Mouse (Mus musculus) heart, embryonic 16.5 days (tissue): ENCODE data around the gene Polr3e. TPM values are rescaled to one million over a fixed set of nuclear protein-coding genes. Genes with fewer than 3 reads are reported as not detected.

ENCODE experiments used
- ATAC-seq: fragments of 200-750 bp; cut with Nextera tagmentation; replicated peaks from 2 replicates; pipeline ENCODE4 v1.8.0; 2017; ENCODE audit warnings: moderate number of reproducible peaks; ENCODE audit not compliant: insufficient read depth, low FRiP score; ENCODE audit errors: extremely low read depth
- H3K27ac ChIP-seq: fragments of 300-500 bp; sonication (generic); 2 replicates; pipeline ENCODE4 v1.5.1; 2014; ENCODE audit warnings: mild to moderate bottlenecking, low read length, control low read depth, moderate library complexity
- H3K27me3 ChIP-seq: fragments of 300-500 bp; sonication (generic); 2 replicates; pipeline ENCODE4 v1.6.1; 2014; ENCODE audit warnings: low read length, mixed read lengths; ENCODE audit not compliant: control insufficient read depth, insufficient read depth
- H3K36me3 ChIP-seq: fragments of 300-500 bp; sonication (generic); 2 replicates; pipeline ENCODE4 v1.6.1; 2014; ENCODE audit not compliant: control insufficient read depth, insufficient read depth
- H3K4me1 ChIP-seq: fragments of 300-500 bp; sonication (generic); 2 replicates; pipeline ENCODE4 v1.6.1; 2014; ENCODE audit warnings: low read length, mixed read lengths; ENCODE audit not compliant: control insufficient read depth, insufficient read depth
- H3K4me2 ChIP-seq: fragments of 300-500 bp; sonication (generic); 2 replicates; pipeline ENCODE4 v1.6.1; 2014; ENCODE audit warnings: low read depth, mild to moderate bottlenecking, control low read depth, low read length
- H3K4me3 ChIP-seq: fragments of 300-500 bp; sonication (generic); 2 replicates; pipeline ENCODE4 v1.5.1; 2014; ENCODE audit warnings: mild to moderate bottlenecking, control low read depth, low read length
- H3K9ac ChIP-seq: fragments of 300-500 bp; sonication (generic); 2 replicates; pipeline ENCODE4 v1.6.1; 2014; ENCODE audit warnings: low read length, control low read depth
- H3K9me3 ChIP-seq: fragments of 300-500 bp; sonication (generic); replicated peaks from 2 replicates; pipeline ENCODE4 v1.6.1; 2016; ENCODE audit warnings: low read length; ENCODE audit not compliant: control insufficient read depth
- WGBS: fragments of 180-500 bp; shearing (Covaris S2); extraction: QIAGEN DNeasy Blood & Tissue Kit; methylation state at CpG from one replicate; pipeline ENCODE4 v1.1.7; 2014; 5-methylcytosine and 5-hydroxymethylcytosine counted together
- polyA plus RNA-seq: library from polyadenylated mRNA; unstranded; fragments of >200 nt; fragmentation: Nextera tagmentation; extraction: Ambion mirVana; gene quantifications from 2 replicates; pipeline ENCODE4 v1.2.1, GENCODE M21; 2015

Polr3e gene
- polyA plus RNA-seq, 1 experiment from 2014 or later = 22.1 TPM

DNA sequence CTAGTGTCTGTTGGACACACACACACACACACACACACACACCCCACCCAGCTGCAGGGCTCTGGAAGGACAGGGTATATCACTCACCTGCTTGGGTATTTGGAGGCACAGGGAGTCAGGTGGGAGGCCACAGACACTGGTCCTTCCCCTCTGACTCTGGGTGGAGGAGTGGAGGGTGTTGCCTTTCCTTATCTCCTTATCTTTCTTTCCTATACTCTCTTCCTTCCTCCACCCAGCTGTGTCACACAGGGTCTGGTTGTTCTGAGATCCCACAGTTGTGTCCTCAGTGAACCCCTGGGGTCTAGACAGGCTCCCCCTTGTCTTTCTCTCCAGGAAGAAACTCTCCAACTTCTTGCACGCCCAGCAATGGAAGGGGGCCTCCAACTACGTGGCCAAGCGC is 37.6 kb upstream of the Polr3e start:
- peaks cover 6% of the 10 kb centered on the region for H3K4me1 ChIP-seq
- H3K9me3 ChIP-seq = no peaks in the 10 kb centered on the region
- H3K36me3 ChIP-seq = peaks cover 26% of the 10 kb centered on the region
- no peak overlapping the region for H3K4me2 ChIP-seq
- no peaks in the 10 kb centered on the region for H3K27me3 ChIP-seq
- no peak overlapping the region for H3K9ac ChIP-seq
- no peak overlapping the region for H3K27ac ChIP-seq
- no peak overlapping the region for H3K4me3 ChIP-seq
- WGBS = 78% methylated on average over 3 of the region's 3 CpGs
- no peak for ATAC-seq

GRCm38 (mm10) chr7:120880770-120881169 is 36.8 kb upstream of the Polr3e start:
- Histone ChIP-seq H3K9ac (no peak overlapping the region), H3K4me1 (peaks cover under 1% of the 10 kb centered on the region; the same call in 1 of the 2 replicates), H3K27me3 (no peaks in the 10 kb centered on the region), H3K36me3 (peaks cover 31% of the 10 kb centered on the region), H3K4me2 (no peak overlapping the region), H3K27ac (no peak overlapping the region), H3K4me3 (no peak overlapping the region), H3K9me3 (no peaks in the 10 kb centered on the region)
- ATAC-seq = no peak
- over 99% methylated on average over 4 of the region's 4 CpGs for WGBS

DNA sequence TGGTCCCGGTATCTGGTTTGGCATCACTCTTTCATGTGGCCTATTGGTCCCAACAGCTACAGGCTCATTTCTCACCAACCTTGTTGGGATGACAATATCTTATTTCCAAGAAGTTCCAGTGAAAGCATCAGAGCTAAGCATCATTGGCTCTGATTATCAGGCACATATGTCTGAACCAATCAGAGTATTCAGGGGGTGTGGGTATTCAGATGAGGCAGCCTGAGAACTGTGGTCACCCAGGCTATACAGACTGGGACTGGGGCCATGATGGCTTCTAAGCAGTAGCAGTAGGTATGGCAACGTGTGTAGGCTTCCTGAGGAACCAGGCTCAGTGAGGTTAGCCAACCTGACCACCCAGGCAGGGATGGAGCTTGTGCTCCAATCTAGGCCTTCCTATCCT is 36.1 kb upstream of the Polr3e start:
- H3K36me3 ChIP-seq = peaks cover 38% of the 10 kb centered on the region
- no peaks in the 10 kb centered on the region for H3K4me1 ChIP-seq
- H3K4me2 ChIP-seq = no peak overlapping the region
- H3K9me3 ChIP-seq = no peaks in the 10 kb centered on the region
- no peak overlapping the region for H3K4me3 ChIP-seq
- H3K27me3 ChIP-seq = no peaks in the 10 kb centered on the region
- 70% methylated on average over 2 of the region's 2 CpGs for WGBS
- no peak overlapping the region for H3K9ac ChIP-seq
- no peak overlapping the region for H3K27ac ChIP-seq
- no peak for ATAC-seq

DNA sequence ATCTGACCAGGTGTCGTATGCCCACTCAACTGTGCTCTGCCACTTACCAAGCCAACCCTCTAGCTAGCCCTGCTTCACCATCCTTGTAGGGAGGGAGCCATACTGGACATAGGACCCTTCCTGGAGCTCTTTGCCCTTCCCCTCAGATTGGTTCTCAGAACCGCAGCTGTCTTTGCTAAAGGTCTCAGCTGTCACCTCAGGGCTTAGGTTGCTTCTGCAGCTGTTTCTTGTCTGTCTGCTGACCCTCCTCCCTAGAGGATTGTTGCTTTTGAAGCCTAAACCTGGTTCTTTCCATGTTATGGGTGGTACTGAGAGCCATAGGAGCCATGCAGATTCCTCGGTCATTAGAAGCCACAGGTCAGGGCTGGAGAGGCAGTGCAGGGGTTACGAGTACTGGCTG is 34.9 kb upstream of the Polr3e start:
- H3K4me2 ChIP-seq = no peak overlapping the region
- H3K36me3 ChIP-seq = peaks cover 50% of the 10 kb centered on the region
- H3K27ac ChIP-seq = no peak overlapping the region
- no peak for ATAC-seq
- 76% methylated on average over 4 of the region's 4 CpGs for WGBS
- H3K27me3 ChIP-seq = no peaks in the 10 kb centered on the region
- no peak overlapping the region for H3K9ac ChIP-seq
- no peaks in the 10 kb centered on the region for H3K4me1 ChIP-seq
- no peaks in the 10 kb centered on the region for H3K9me3 ChIP-seq
- no peak overlapping the region for H3K4me3 ChIP-seq

DNA sequence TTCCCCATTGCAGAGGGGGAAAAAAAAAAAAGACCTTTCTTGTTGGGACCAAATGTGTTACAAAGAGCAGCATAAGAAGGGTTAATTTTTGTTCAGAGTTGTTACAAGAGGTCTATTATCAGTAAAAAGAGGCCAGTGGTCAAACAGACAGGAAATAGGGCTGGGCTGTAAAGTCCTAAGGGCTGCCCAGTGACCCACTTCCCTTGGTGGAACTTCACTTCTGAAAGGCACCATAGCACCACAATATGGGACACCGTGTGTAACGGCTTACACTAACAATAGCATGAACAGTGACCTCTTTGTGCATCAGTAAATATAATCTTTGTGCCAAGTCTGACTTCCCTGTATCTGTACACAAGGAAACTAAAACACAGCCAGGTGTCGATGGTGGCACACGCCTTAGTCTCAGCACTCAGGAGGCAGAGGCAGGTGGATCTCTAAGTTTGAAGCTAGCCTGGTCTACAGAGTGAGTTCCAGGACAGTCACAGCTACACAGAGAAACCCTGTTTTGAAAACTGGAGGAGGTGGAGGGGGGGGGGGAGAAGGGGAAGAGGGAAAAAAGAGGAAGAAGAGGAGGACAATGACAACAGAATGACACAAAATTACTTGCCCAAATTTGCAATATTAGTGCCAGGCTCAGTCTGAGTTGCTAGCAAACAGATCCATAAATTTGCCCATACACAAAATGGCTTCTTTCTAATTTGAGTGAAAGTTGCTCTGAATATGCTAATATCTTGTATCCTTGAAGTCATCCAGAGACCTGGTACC is 33.8 kb upstream of the Polr3e start:
- Histone ChIP-seq H3K27ac (no peak overlapping the region), H3K36me3 (peaks cover 49% of the 10 kb centered on the region), H3K4me2 (no peak overlapping the region), H3K4me1 (no peaks in the 10 kb centered on the region), H3K9me3 (no peaks in the 10 kb centered on the region), H3K4me3 (no peak overlapping the region), H3K9ac (no peak overlapping the region), H3K27me3 (no peaks in the 10 kb centered on the region)
- ATAC-seq = no peak
- 75% methylated on average over 4 of the region's 4 CpGs for WGBS

- Histone ChIP-seq H3K27me3 (no peaks in the 10 kb centered on the region), H3K9me3 (no peaks in the 10 kb centered on the region), H3K4me2 (no peak overlapping the region), H3K9ac (no peak overlapping the region), H3K27ac (no peak overlapping the region), H3K4me1 (no peaks in the 10 kb centered on the region), H3K36me3 (peaks cover 53% of the 10 kb centered on the region), H3K4me3 (no peak overlapping the region)
- ATAC-seq = no peak
- 93% methylated on average over 4 of the region's 4 CpGs for WGBS
Measured at GRCm38 (mm10) chr7:120884746-120885145, 32.8 kb upstream of the Polr3e start.

GRCm38 (mm10) chr7:120893123-120893522 is 24.4 kb upstream of the Polr3e start:
- Histone ChIP-seq H3K4me1 (peaks cover 5% of the 10 kb centered on the region; the same call in 1 of the 2 replicates), H3K9ac (no peak overlapping the region), H3K36me3 (peaks cover 43% of the 10 kb centered on the region), H3K4me3 (no peak overlapping the region), H3K9me3 (no peaks in the 10 kb centered on the region), H3K27me3 (no peaks in the 10 kb centered on the region), H3K4me2 (no peak overlapping the region), H3K27ac (no peak overlapping the region)
- ATAC-seq = no peak
- 66% methylated on average over 5 of the region's 5 CpGs for WGBS

DNA sequence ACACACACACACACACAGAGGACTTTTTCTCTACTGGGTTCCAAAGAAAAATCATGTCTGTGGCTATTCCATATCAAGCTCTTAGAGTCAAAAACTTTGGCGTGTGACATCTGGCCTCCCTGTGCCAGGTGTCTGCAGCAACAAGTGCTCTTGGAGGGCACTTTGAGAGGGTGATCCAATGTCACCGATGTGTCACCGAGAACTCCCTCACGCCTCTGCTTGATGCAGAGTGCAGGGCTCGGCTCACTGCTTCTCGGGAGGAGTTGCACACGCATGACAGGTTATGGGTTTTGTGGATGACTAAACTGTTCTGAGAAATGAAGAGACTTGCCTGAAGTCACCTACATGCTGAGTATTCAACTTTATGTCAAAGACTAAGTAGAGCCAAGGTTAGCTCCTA is 20.5 kb upstream of the Polr3e start:
- WGBS = 55% methylated on average over 7 of the region's 7 CpGs
- no peak overlapping the region for H3K4me2 ChIP-seq

GRCm38 (mm10) chr7:120897711-120898335 is 19.7 kb upstream of the Polr3e start:
- no peaks in the 10 kb centered on the region for H3K27me3 ChIP-seq
- H3K4me3 ChIP-seq = no peak overlapping the region
- H3K27ac ChIP-seq = no peak overlapping the region
- WGBS = 83% methylated on average over 9 of the region's 9 CpGs
- H3K9me3 ChIP-seq = no peaks in the 10 kb centered on the region
- peaks cover 32% of the 10 kb centered on the region; the same call in 1 of the 2 replicates for H3K36me3 ChIP-seq
- H3K4me2 ChIP-seq = no peak overlapping the region
- ATAC-seq = no peak
- no peak overlapping the region; the same call in 1 of the 2 replicates for H3K9ac ChIP-seq
- H3K4me1 ChIP-seq = peaks cover 5% of the 10 kb centered on the region; the same call in 1 of the 2 replicates

More for the DNA sequence above, 20.5 kb upstream of the Polr3e start:
- peaks cover 5% of the 10 kb centered on the region; the same call in 1 of the 2 replicates for H3K4me1 ChIP-seq
- H3K27me3 ChIP-seq = no peaks in the 10 kb centered on the region
- peaks cover 36% of the 10 kb centered on the region for H3K36me3 ChIP-seq
- H3K27ac ChIP-seq = no peak overlapping the region
- no peak for ATAC-seq
- H3K9me3 ChIP-seq = no peaks in the 10 kb centered on the region
- H3K9ac ChIP-seq = no peak overlapping the region
- H3K4me3 ChIP-seq = no peak overlapping the region
